Mouse (Mus musculus): ENCODE results near the gene Gabrb1. TPM values are rescaled to one million over a fixed set of nuclear protein-coding genes. Genes with fewer than 3 reads are reported as not detected.

The Gabrb1 gene
- total RNA-seq, 2 experiments from 2014 or later, result 0.06 to 0.14 TPM

Other genes starting within 250 kb of the Gabrb1 start
- not detected for gene Cox7b2, start 109.9 kb upstream of the Gabrb1 start, total RNA-seq (2021)
- gene Gabra4, start 195 bp downstream of the Gabrb1 start, total RNA-seq (2021), result 1 to 10 TPM; 1.1 TPM

All from adrenal gland, postnatal 4 days (tissue).